Mouse (Mus musculus) effector memory CD4-positive, alpha-beta T cell, adult 5 months (primary cell): ENCODE results near the gene Rdh1. TPM values are rescaled to one million over a fixed set of nuclear protein-coding genes. Genes with fewer than 3 reads are reported as not detected.

Experiments
- polyA plus RNA-seq: library from polyadenylated mRNA; unstranded; fragments of 100-300 nt; shearing (Covaris generic); gene quantifications from one replicate; pipeline ENCODE4 v1.2.1, GENCODE M21; 2017

Gene Rdh1
- polyA plus RNA-seq, result 0.09 TPM

DNA sequence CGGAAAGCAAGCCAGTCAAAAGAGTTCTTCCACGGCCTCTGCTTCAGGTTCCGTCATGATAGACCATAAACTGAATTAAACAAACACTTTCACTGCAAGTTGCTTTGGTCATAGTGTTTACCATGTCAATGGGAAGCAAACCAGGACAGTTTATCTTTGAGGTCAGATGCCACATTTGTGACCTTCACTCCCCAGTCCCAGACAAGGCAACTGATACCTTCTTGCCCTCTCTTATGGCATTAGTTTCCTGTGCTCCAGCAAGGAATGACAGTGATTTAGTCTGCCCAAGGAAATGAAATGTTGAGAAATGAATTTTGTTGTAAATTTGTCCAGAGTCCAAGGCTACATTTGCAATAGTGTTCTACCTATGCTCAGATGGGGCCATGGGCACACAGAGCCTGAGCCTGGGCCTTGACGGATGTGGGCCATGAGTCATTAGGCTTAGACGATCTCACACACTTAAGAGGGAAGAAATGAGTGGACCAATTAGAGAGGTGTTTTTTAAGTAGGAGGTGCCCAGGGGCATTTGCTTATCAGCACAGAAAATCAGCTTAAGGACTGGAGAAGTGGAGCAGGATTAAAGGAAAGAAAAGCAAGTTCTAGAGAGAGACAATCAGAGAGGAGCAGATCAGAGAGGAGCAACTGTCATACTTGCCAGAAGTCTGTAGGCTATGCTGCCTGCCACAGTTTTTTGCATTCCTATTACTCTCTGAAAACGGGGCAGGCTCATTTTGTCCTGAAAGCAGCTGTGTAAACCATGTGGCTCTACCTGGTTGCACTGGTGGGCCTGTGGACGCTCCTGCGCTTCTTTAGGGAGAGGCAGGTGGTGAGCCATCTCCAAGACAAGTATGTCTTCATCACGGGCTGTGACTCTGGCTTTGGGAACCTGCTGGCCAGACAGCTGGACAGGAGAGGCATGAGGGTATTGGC, at the start of gene Rdh1, which contains the start of gene Rdh16f1:
Rdh1 (plus strand) TSS at position 541 of the 930 bp plus-strand sequence.
Rdh16f1 (plus strand) TSS at position 607 of the 930 bp plus-strand sequence.

DNA sequence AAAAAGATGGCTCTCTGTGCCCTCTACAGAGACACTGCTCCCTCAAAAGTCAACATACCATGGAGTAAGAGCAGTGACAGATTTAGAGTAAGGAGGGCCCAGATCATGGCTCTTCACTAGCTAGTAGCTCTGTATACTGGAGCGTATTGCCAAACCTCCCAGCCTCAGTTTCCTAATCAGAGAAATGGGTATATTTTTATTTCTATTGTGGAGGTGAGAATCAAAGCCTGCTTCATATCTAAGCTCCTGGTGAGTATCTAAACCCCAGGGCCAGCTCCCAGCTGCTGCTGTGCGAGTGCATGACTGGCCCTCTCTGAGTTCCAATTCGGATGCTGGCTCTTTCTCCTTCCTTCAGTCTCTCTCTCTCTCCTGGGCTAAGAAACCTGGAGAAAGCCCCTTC, 35.3 kb upstream of the Rdh1 start, which contains the start of gene Tac2:
Tac2 (plus strand) TSS at position 301 of the 400 bp plus-strand sequence.

DNA sequence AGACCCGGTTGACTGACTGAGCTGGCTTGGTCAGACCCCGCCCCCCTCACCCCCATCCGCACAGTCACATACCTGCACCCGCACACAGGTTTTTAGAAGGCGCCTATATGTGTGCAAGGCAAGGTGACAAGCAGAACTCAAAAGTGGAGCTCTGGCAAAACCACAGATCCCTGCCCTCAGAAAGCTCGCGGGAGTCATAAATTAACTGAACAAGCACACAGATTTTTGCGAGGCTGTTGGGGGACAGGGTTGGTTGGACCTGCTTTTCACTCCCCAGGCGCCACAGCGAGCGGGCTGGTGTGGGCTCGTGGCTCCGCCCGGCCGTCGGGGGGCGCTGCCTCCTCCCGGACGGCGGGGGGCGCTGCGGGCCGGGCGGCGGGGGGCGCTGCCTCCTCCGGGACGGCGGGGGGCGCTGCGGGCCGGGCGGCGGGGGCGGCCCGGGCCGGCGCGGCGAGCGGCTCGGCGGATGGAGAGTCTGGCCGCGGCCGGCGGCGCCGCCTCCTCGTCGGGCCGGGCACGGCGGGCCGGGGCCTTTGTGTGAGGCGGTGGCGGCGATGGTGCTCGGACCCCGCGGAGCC, 20.3 kb upstream of the Rdh1 start, which contains the start of gene Zbtb39:
Zbtb39 (plus strand) TSS at position 456 of the 578 bp plus-strand sequence.

DNA sequence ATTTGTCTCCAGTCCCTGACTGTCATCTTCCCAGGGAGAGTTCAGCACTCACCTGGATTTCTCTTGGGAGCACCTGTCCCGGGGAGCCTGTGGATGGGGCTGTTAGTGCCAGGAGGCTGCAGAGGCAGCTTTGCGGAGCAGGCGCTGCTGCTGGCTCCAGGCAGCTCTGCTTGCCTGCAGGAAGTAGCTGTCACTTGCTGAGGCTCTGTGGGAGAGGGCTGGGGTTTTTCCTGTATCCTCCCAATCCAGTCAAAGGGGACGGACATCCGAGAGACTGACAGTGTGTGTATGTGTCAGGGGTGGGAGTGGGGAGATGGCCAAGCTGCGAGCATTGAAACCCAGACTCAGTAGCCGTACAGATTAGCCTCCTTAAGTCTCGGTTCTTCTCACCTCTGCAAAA, 8.0 kb upstream of the Rdh1 start, which contains the start of gene Gpr182:
Gpr182 (minus strand) TSS at position 185 of the 400 bp plus-strand sequence.

DNA sequence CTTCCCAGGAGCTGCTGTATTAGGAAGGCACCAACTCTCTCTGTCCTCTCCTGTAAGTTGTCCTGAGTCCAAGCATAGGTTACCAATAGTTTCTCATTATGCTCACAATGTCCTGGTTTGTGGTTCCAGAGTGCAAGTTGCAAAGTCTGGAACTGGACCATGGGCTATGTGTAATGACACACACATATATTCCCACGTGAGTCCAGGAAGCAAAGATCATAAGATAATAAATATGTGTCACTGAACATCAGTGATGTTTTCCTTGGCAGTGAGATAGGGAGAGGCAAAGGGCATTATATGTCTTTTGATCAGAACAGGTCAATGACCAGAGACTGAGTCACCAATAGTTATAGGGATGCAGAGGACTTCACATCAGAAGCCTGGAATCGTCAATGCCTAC, 16.5 kb downstream of the Rdh1 start, which contains the start of gene Rdh9:
Rdh9 (plus strand) TSS at position 376 of the 400 bp plus-strand sequence.

DNA sequence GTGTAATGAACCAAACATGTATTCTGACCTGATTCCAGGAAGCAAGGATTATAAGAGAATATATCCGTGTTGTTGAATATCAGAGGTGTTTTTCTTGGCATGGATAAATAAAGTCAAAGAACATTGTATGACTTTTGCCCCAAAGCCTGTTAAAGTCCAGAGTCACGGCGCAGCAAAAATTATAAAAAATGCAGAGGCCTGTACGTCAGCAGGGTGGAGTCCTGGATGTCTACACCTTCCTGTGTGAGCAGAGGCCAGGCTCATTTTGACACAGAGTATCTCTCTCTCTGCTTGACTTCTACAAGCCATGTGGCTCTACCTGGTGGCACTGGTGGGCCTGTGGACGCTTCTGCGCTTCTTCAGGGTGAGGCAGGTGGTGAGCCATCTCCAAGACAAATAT, 41.4 kb downstream of the Rdh1 start, which contains the start of gene Rdh16:
Rdh16 (plus strand) TSS at position 262 of the 400 bp plus-strand sequence.

Other genes with a start within 250 kb of the Rdh1 start
- not detected for gene Ndufa4l2, start 244.8 kb upstream of the Rdh1 start, polyA plus RNA-seq
- gene Shmt2, start 237.3 kb upstream of the Rdh1 start, polyA plus RNA-seq, result 51.9 TPM
- not detected for gene Nxph4, start 225.2 kb upstream of the Rdh1 start, polyA plus RNA-seq
- 0.59 TPM for gene Lrp1, start 138.6 kb upstream of the Rdh1 start, polyA plus RNA-seq
- 217 TPM for gene Stat6, start 116.7 kb upstream of the Rdh1 start, polyA plus RNA-seq
- 8.3 TPM for gene Nemp1, start 92.8 kb upstream of the Rdh1 start, polyA plus RNA-seq
- 36.8 TPM for gene Nab2, start 91.2 kb upstream of the Rdh1 start, polyA plus RNA-seq
- 0.11 TPM for gene Myo1a, start 54.6 kb upstream of the Rdh1 start, polyA plus RNA-seq
- gene Tac2, start 35.2 kb upstream of the Rdh1 start, polyA plus RNA-seq, result not detected
- 0.42 TPM for gene Zbtb39, start 20.2 kb upstream of the Rdh1 start, polyA plus RNA-seq
- gene Gpr182, start 8.0 kb upstream of the Rdh1 start, polyA plus RNA-seq, result not detected
- not detected for gene Rdh16f1, start 66 bp downstream of the Rdh1 start, polyA plus RNA-seq
- 0.42 TPM for gene Rdh9, start 16.7 kb downstream of the Rdh1 start, polyA plus RNA-seq
- not detected for gene Rdh16, start 41.4 kb downstream of the Rdh1 start, polyA plus RNA-seq
- gene Rdh19, start 90.2 kb downstream of the Rdh1 start, polyA plus RNA-seq, result not detected
- not detected for gene Rdh16f2, start 106.8 kb downstream of the Rdh1 start, polyA plus RNA-seq
- not detected for gene Rdh7, start 129.1 kb downstream of the Rdh1 start, polyA plus RNA-seq
- gene Sdr9c7, start 138.8 kb downstream of the Rdh1 start, polyA plus RNA-seq, result not detected
- gene Hsd17b6, start 247.9 kb downstream of the Rdh1 start, polyA plus RNA-seq, result not detected